Mouse (Mus musculus): ENCODE results near the gene Alkbh1. TPM values are rescaled to one million over a fixed set of nuclear protein-coding genes. Genes with fewer than 3 reads are reported as not detected.

The Alkbh1 gene
- polyA plus RNA-seq, 1 experiment from 2014 or later: 63.7 TPM

- Histone ChIP-seq H3K9ac (ENCODE audit: low read depth, low read length) (no peak overlapping the region), H3K4me2 (replicated peaks; ENCODE audit: low read depth, low read length) (no peak overlapping the region), H3K4me1 (ENCODE audit: control insufficient read depth, insufficient read depth, low read length) (peaks cover 6% of the 10 kb centered on the region; the same call in 1 of the 2 replicates), H3K9me3 (ENCODE audit: control insufficient read depth, low read length) (no peaks in the 10 kb centered on the region), H3K4me3 (ENCODE audit: low read length) (no peak overlapping the region), H3K27me3 (ENCODE audit: control insufficient read depth, insufficient read depth, low read length) (no peaks in the 10 kb centered on the region), H3K27ac (ENCODE audit: low read depth, low read length) (no peak overlapping the region), H3K36me3 (ENCODE audit: control insufficient read depth, insufficient read depth, low read length) (peaks cover 78% of the 10 kb centered on the region)
- WGBS: 96% methylated on average over 9 of the region's 9 CpGs
- ATAC-seq (ENCODE audit: low FRiP score, low TSS enrichment): no peak
These were observed 5.6 kb upstream of the Alkbh1 start for GRCm38 (mm10) chr12:87449456-87449855.

- Histone ChIP-seq H3K36me3 (ENCODE audit: control insufficient read depth, insufficient read depth, low read length) (peaks cover 55% of the 10 kb centered on the region), H3K9me3 (ENCODE audit: control insufficient read depth, low read length) (no peaks in the 10 kb centered on the region), H3K27ac (ENCODE audit: low read depth, low read length) (no peak overlapping the region), H3K4me3 (ENCODE audit: low read length) (peak overlapping the region; percentile 100), H3K27me3 (ENCODE audit: control insufficient read depth, insufficient read depth, low read length) (no peaks in the 10 kb centered on the region), H3K9ac (ENCODE audit: low read depth, low read length) (peak overlapping the region; percentile 97), H3K4me2 (replicated peaks; ENCODE audit: low read depth, low read length) (peak overlapping the region; percentile 73), H3K4me1 (ENCODE audit: control insufficient read depth, insufficient read depth, low read length) (peaks cover 15% of the 10 kb centered on the region)
- WGBS: 5% methylated on average over 16 of the region's 16 CpGs
- 0 out of 2 replicates have a peak, but pooled peaks have one; percentile 4 for ATAC-seq (ENCODE audit: low FRiP score, low TSS enrichment)
These were observed 394 bp upstream of the Alkbh1 start for GRCm38 (mm10) chr12:87444211-87444610.

GRCm38 (mm10) chr12:87443115-87443699, 610 bp downstream of the Alkbh1 start:
- Histone ChIP-seq H3K27ac (ENCODE audit: low read depth, low read length) (peak overlapping the region; percentile 89), H3K4me3 (ENCODE audit: low read length) (peak overlapping the region; percentile 100), H3K9ac (ENCODE audit: low read depth, low read length) (peak overlapping the region; percentile 97), H3K4me2 (replicated peaks; ENCODE audit: low read depth, low read length) (peak overlapping the region; percentile 73), H3K27me3 (ENCODE audit: control insufficient read depth, insufficient read depth, low read length) (no peaks in the 10 kb centered on the region), H3K36me3 (ENCODE audit: control insufficient read depth, insufficient read depth, low read length) (peaks cover 56% of the 10 kb centered on the region), H3K9me3 (ENCODE audit: control insufficient read depth, low read length) (no peaks in the 10 kb centered on the region), H3K4me1 (ENCODE audit: control insufficient read depth, insufficient read depth, low read length) (peaks cover 15% of the 10 kb centered on the region)
- ATAC-seq (ENCODE audit: low FRiP score, low TSS enrichment): peak; percentile 86
- under 1% methylated on average over 33 of the region's 33 CpGs for WGBS

- peak overlapping the region; percentile 73 for H3K4me2 ChIP-seq (replicated peaks; ENCODE audit: low read depth, low read length)
- H3K36me3 ChIP-seq (ENCODE audit: control insufficient read depth, insufficient read depth, low read length): peaks cover 56% of the 10 kb centered on the region
- peak overlapping the region; percentile 97 for H3K9ac ChIP-seq (ENCODE audit: low read depth, low read length)
- no peaks in the 10 kb centered on the region for H3K9me3 ChIP-seq (ENCODE audit: control insufficient read depth, low read length)
- no peaks in the 10 kb centered on the region for H3K27me3 ChIP-seq (ENCODE audit: control insufficient read depth, insufficient read depth, low read length)
- 23% methylated on average over 12 of the region's 12 CpGs for WGBS
- peaks cover 15% of the 10 kb centered on the region for H3K4me1 ChIP-seq (ENCODE audit: control insufficient read depth, insufficient read depth, low read length)
- peak overlapping the region; percentile 100 for H3K4me3 ChIP-seq (ENCODE audit: low read length)
- no peak for ATAC-seq (ENCODE audit: low FRiP score, low TSS enrichment)
- peak overlapping the region; percentile 89; the same call in 1 of the 2 replicates for H3K27ac ChIP-seq (ENCODE audit: low read depth, low read length)
These were observed 1.4 kb downstream of the Alkbh1 start for GRCm38 (mm10) chr12:87442177-87443114.

GRCm38 (mm10) chr12:87428885-87429284, 14.9 kb downstream of the Alkbh1 start:
- 83% methylated on average over 8 of the region's 8 CpGs for whole genome bisulfite sequencing
- Histone ChIP-seq H3K4me2 (replicated peaks; ENCODE audit: low read depth, low read length) (no peak overlapping the region), H3K27me3 (ENCODE audit: control insufficient read depth, insufficient read depth, low read length) (no peaks in the 10 kb centered on the region), H3K4me3 (ENCODE audit: low read length) (no peak overlapping the region), H3K4me1 (ENCODE audit: control insufficient read depth, insufficient read depth, low read length) (no peaks in the 10 kb centered on the region), H3K36me3 (ENCODE audit: control insufficient read depth, insufficient read depth, low read length) (peaks cover 81% of the 10 kb centered on the region), H3K9me3 (ENCODE audit: control insufficient read depth, low read length) (no peaks in the 10 kb centered on the region), H3K9ac (ENCODE audit: low read depth, low read length) (no peak overlapping the region), H3K27ac (ENCODE audit: low read depth, low read length) (no peak overlapping the region)
- ATAC-seq (ENCODE audit: low FRiP score, low TSS enrichment): no peak

GRCm38 (mm10) chr12:87428295-87428694, 15.5 kb downstream of the Alkbh1 start:
- no peak overlapping the region for H3K27ac ChIP-seq (ENCODE audit: low read depth, low read length)
- H3K4me2 ChIP-seq (replicated peaks; ENCODE audit: low read depth, low read length): no peak overlapping the region
- no peaks in the 10 kb centered on the region for H3K27me3 ChIP-seq (ENCODE audit: control insufficient read depth, insufficient read depth, low read length)
- H3K4me3 ChIP-seq (ENCODE audit: low read length): no peak overlapping the region
- peaks cover 79% of the 10 kb centered on the region for H3K36me3 ChIP-seq (ENCODE audit: control insufficient read depth, insufficient read depth, low read length)
- H3K9ac ChIP-seq (ENCODE audit: low read depth, low read length): no peak overlapping the region
- no peaks in the 10 kb centered on the region for H3K9me3 ChIP-seq (ENCODE audit: control insufficient read depth, low read length)
- H3K4me1 ChIP-seq (ENCODE audit: control insufficient read depth, insufficient read depth, low read length): no peaks in the 10 kb centered on the region
- 86% methylated on average over 2 of the region's 2 CpGs for WGBS
- no peak for ATAC-seq (ENCODE audit: low FRiP score, low TSS enrichment)

- no peaks in the 10 kb centered on the region for H3K4me1 ChIP-seq (ENCODE audit: control insufficient read depth, insufficient read depth, low read length)
- peaks cover 67% of the 10 kb centered on the region for H3K36me3 ChIP-seq (ENCODE audit: control insufficient read depth, insufficient read depth, low read length)
- WGBS: 89% methylated on average over 5 of the region's 5 CpGs
- no peak overlapping the region for H3K4me3 ChIP-seq (ENCODE audit: low read length)
- H3K9ac ChIP-seq (ENCODE audit: low read depth, low read length): no peak overlapping the region
- H3K27me3 ChIP-seq (ENCODE audit: control insufficient read depth, insufficient read depth, low read length): no peaks in the 10 kb centered on the region
- ATAC-seq (ENCODE audit: low FRiP score, low TSS enrichment): no peak
- H3K9me3 ChIP-seq (ENCODE audit: control insufficient read depth, low read length): no peaks in the 10 kb centered on the region
- no peak overlapping the region for H3K4me2 ChIP-seq (replicated peaks; ENCODE audit: low read depth, low read length)
- H3K27ac ChIP-seq (ENCODE audit: low read depth, low read length): no peak overlapping the region
These were observed 17.3 kb downstream of the Alkbh1 start for GRCm38 (mm10) chr12:87426354-87427031.

GRCm38 (mm10) chr12:87424516-87424915, 19.3 kb downstream of the Alkbh1 start:
- WGBS: 48% methylated on average over 3 of the region's 3 CpGs
- peaks cover 47% of the 10 kb centered on the region for H3K36me3 ChIP-seq (ENCODE audit: control insufficient read depth, insufficient read depth, low read length)
- ATAC-seq (ENCODE audit: low FRiP score, low TSS enrichment): no peak

More at GRCm38 (mm10) chr12:87424516-87424915, 19.3 kb downstream of the Alkbh1 start:
- no peak overlapping the region for H3K9ac ChIP-seq (ENCODE audit: low read depth, low read length)
- H3K4me3 ChIP-seq (ENCODE audit: low read length): no peak overlapping the region
- no peaks in the 10 kb centered on the region for H3K27me3 ChIP-seq (ENCODE audit: control insufficient read depth, insufficient read depth, low read length)
- no peaks in the 10 kb centered on the region for H3K4me1 ChIP-seq (ENCODE audit: control insufficient read depth, insufficient read depth, low read length)
- H3K4me2 ChIP-seq (replicated peaks; ENCODE audit: low read depth, low read length): no peak overlapping the region
- no peak overlapping the region for H3K27ac ChIP-seq (ENCODE audit: low read depth, low read length)
- no peaks in the 10 kb centered on the region for H3K9me3 ChIP-seq (ENCODE audit: control insufficient read depth, low read length)

All from kidney, embryonic 14.5 days (tissue).